Mouse (Mus musculus): ENCODE measurements around the gene S100g. TPM values are rescaled to one million over a fixed set of nuclear protein-coding genes. Genes with fewer than 3 reads are reported as not detected.
A peak's percentile ranks its signal among the peaks of the same experiment; 100 is the strongest.

Gene S100g
- polyA plus RNA-seq, 1 experiment = 1.4 TPM

DNA sequence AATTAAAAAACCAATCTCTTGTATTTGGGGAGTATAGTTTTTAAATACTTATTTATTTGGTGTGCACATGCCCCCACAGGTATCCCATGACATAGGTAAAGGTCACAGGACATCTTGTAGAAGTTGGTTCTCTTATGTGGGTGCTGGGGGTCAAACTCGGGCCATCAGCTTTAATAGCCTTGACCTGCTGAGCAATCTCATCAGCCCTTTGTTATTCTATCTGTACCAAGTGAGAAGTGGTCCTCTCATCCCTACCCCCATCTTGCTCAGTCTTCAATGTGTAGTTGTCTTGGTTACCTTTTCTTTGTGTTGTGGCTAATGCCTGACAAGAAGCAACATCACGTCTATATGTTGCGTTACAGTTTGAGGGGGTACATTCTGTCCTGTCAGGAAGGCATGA lies 6.5 kb downstream of the S100g start:
- WGBS = 96% methylated on average over 3 of the region's 3 CpGs
- no peak overlapping the region for H3K4me3 ChIP-seq (ENCODE audit: control insufficient read depth, insufficient read depth, low read length)
- no peaks in the 10 kb centered on the region for H3K27me3 ChIP-seq (ENCODE audit: control insufficient read depth, insufficient read depth, low read length)
- TF ChIP-seq CTCF (IDR thresholded peaks at IDR 0.05; ENCODE audit: borderline replicate concordance, control insufficient read depth, extremely low read depth, insufficient read depth, low read length, poor library complexity) (no peak), POLR2A (IDR thresholded peaks at IDR 0.05; ENCODE audit: control insufficient read depth, extremely low read depth, insufficient read depth, low read length, poor library complexity) (no peak)
- DNase-seq = no peak
- no peak overlapping the region for H3K27ac ChIP-seq (ENCODE audit: control insufficient read depth, insufficient read depth, low read length)
- H3K36me3 ChIP-seq (ENCODE audit: control insufficient read depth, insufficient read depth, low read length) = no peaks in the 10 kb centered on the region
- H3K4me1 ChIP-seq (replicated peaks; ENCODE audit: control insufficient read depth, insufficient read depth, low read length) = no peaks in the 10 kb centered on the region

DNA sequence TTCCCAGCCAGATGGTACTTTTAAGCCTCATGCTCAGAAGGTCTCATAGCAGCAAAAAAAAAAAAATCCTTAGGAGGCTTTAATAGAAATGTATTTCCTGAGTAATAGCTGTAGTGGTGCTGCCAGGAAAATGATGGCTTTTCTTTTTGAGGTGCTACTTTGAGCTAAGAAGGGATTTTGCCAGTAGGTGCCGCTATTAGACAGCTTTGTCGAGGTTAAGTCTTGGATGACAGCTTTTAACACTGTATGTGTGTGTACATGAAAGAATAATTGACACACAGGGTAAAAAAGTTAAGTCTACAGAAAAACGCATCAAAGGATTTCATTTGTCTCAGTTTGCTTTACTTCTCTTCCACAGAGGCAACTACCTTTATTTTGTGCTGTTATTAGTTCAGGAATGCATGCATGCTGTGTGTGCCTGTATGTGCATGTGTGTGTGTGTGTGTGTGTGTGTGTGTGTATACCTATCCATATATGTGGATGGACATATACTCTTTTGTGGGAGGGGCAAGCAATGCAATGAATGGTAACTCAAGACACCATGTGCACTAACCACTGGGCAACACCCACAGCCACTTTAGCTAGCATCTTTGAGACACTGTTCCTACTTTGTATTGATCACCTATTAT lies 14.5 kb downstream of the S100g start:
- Histone ChIP-seq H3K4me3 (ENCODE audit: control insufficient read depth, insufficient read depth, low read length) (no peak overlapping the region), H3K4me1 (replicated peaks; ENCODE audit: control insufficient read depth, insufficient read depth, low read length) (no peaks in the 10 kb centered on the region), H3K27ac (ENCODE audit: control insufficient read depth, insufficient read depth, low read length) (no peak overlapping the region), H3K27me3 (ENCODE audit: control insufficient read depth, insufficient read depth, low read length) (no peaks in the 10 kb centered on the region), H3K36me3 (ENCODE audit: control insufficient read depth, insufficient read depth, low read length) (no peaks in the 10 kb centered on the region)
- WGBS = 49% methylated on average over 3 of the region's 3 CpGs
- TF ChIP-seq CTCF (IDR thresholded peaks at IDR 0.05; ENCODE audit: borderline replicate concordance, control insufficient read depth, extremely low read depth, insufficient read depth, low read length, poor library complexity) (no peak), POLR2A (IDR thresholded peaks at IDR 0.05; ENCODE audit: control insufficient read depth, extremely low read depth, insufficient read depth, low read length, poor library complexity) (no peak)
- peak; percentile 18 for DNase-seq

DNA sequence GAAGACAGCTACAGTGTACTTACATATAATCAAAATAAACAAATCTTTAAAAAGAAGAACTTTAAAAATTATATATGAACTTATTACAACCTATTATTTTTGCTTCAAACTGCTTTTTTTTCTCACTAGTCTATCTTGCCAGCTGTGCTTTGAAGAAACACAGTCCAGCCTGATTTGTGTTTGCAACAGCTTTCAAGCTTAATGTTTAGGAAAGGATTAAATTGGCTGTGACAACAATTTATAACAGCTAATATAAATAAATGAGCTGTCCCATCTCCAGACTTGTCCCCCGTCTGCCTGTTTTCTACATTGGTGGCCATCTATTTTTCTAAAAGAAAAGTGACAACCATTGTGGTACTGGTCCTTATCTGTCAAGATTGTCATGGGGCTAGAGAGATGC lies 22.4 kb downstream of the S100g start:
- WGBS = 94% methylated on average over 1 of the region's 1 CpGs
- no peaks in the 10 kb centered on the region for H3K4me1 ChIP-seq (replicated peaks; ENCODE audit: control insufficient read depth, insufficient read depth, low read length)

DNA sequence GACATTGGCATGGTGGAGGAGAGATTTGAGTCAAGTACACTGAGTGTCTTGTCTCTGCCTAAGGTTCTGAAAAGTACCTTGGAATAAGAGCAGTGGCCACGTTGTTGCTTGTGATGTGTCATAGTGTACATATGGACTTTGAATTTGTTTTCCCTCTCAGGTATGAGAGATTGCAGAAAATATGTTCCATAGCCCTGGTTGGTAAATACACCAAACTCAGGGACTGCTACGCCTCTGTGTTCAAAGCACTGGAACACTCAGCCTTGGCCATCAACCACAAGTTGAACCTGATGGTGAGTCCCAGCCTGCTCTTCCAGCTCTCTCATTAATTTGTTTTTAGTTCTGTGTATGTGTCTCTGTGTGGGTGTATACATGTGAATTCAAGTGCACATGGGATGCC lies 32.9 kb downstream of the S100g start:
- Histone ChIP-seq H3K4me1 (replicated peaks; ENCODE audit: control insufficient read depth, insufficient read depth, low read length) (no peaks in the 10 kb centered on the region), H3K27me3 (ENCODE audit: control insufficient read depth, insufficient read depth, low read length) (no peaks in the 10 kb centered on the region), H3K36me3 (ENCODE audit: control insufficient read depth, insufficient read depth, low read length) (0 out of 2 replicates have a peak, but pooled peaks cover 6% of the 10 kb centered on the region), H3K4me3 (ENCODE audit: control insufficient read depth, insufficient read depth, low read length) (no peak overlapping the region), H3K27ac (ENCODE audit: control insufficient read depth, insufficient read depth, low read length) (no peak overlapping the region)
- TF ChIP-seq POLR2A (IDR thresholded peaks at IDR 0.05; ENCODE audit: control insufficient read depth, extremely low read depth, insufficient read depth, low read length, poor library complexity) = no peak
- TF ChIP-seq CTCF (IDR thresholded peaks at IDR 0.05; ENCODE audit: borderline replicate concordance, control insufficient read depth, extremely low read depth, insufficient read depth, low read length, poor library complexity) = no peak
- WGBS = 100% methylated on average over 2 of the region's 2 CpGs
- DNase-seq = no peak

More for the DNA sequence above, 22.4 kb downstream of the S100g start:
- no peak for DNase-seq
- H3K27ac ChIP-seq (ENCODE audit: control insufficient read depth, insufficient read depth, low read length) = no peak overlapping the region
- H3K4me3 ChIP-seq (ENCODE audit: control insufficient read depth, insufficient read depth, low read length) = no peak overlapping the region
- 0 out of 2 replicates have a peak, but pooled peaks cover 4% of the 10 kb centered on the region for H3K36me3 ChIP-seq (ENCODE audit: control insufficient read depth, insufficient read depth, low read length)
- H3K27me3 ChIP-seq (ENCODE audit: control insufficient read depth, insufficient read depth, low read length) = no peaks in the 10 kb centered on the region
- no peak for TF ChIP-seq CTCF (IDR thresholded peaks at IDR 0.05; ENCODE audit: borderline replicate concordance, control insufficient read depth, extremely low read depth, insufficient read depth, low read length, poor library complexity)
- TF ChIP-seq POLR2A (IDR thresholded peaks at IDR 0.05; ENCODE audit: control insufficient read depth, extremely low read depth, insufficient read depth, low read length, poor library complexity) = no peak

DNA sequence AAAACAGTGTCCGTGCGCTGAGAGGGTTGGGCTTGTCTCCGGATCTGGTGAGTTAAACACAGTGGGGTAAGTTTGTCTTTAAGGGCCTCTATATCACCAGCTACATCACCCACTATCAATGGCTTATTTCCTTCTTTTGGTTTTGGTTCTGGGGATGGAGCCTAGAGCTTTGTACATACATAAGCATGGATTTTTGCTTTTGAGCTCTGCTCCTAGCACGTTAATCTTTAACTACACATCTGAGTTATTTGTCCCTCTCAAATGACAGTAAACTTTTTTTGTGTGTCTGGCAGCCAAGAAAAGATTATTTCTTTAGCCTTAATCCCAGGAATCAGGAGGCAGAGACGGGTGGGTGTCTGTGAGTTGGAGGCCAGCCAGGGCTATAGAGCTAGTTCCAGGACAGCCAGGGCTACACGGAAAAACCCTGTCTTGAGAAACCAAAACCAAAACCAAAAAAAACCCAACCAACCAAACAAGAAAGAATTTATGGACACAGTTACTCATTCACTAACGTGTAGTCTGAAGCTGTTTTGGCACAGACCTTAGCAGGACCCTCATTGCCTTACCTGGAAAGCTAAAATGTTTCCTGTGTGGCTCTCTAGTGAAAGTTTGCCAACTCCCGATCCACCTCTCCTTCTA lies 42.8 kb downstream of the S100g start:
- H3K4me1 ChIP-seq (replicated peaks; ENCODE audit: control insufficient read depth, insufficient read depth, low read length) = no peaks in the 10 kb centered on the region
- no peak for TF ChIP-seq POLR2A (IDR thresholded peaks at IDR 0.05; ENCODE audit: control insufficient read depth, extremely low read depth, insufficient read depth, low read length, poor library complexity)
- no peak for TF ChIP-seq CTCF (IDR thresholded peaks at IDR 0.05; ENCODE audit: borderline replicate concordance, control insufficient read depth, extremely low read depth, insufficient read depth, low read length, poor library complexity)

DNA sequence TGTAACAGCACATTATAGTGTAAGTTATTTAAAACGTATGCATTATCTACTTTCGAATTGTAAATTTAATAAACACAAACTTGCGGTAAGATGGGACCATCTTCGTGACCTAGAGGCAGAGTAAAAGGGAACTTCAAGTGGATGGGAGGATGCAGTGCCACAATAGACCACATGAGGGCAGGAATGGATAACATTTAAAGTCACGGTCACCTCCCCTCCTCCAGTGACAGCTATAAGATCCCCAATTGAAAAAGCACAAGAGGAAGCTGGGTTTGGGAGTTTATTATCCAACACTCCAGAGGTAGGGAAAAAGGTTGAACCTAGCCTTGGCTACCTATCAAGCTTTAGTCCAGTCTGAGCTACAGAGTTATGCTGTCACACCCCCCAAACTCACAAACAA lies 48.7 kb downstream of the S100g start:
- DNase-seq = peak; percentile 56
- H3K27ac ChIP-seq (ENCODE audit: control insufficient read depth, insufficient read depth, low read length) = no peak overlapping the region
- H3K27me3 ChIP-seq (ENCODE audit: control insufficient read depth, insufficient read depth, low read length) = no peaks in the 10 kb centered on the region
- peaks cover 9% of the 10 kb centered on the region for H3K36me3 ChIP-seq (ENCODE audit: control insufficient read depth, insufficient read depth, low read length)
- WGBS = 23% methylated on average over 5 of the region's 5 CpGs
- TF ChIP-seq POLR2A (IDR thresholded peaks at IDR 0.05; ENCODE audit: control insufficient read depth, extremely low read depth, insufficient read depth, low read length, poor library complexity) (no peak), CTCF (IDR thresholded peaks at IDR 0.05; ENCODE audit: borderline replicate concordance, control insufficient read depth, extremely low read depth, insufficient read depth, low read length, poor library complexity) (no peak)
- no peaks in the 10 kb centered on the region for H3K4me1 ChIP-seq (replicated peaks; ENCODE audit: control insufficient read depth, insufficient read depth, low read length)
- H3K4me3 ChIP-seq (ENCODE audit: control insufficient read depth, insufficient read depth, low read length) = no peak overlapping the region

More for the DNA sequence above, 42.8 kb downstream of the S100g start:
- Histone ChIP-seq H3K36me3 (ENCODE audit: control insufficient read depth, insufficient read depth, low read length) (peaks cover 4% of the 10 kb centered on the region; the same call in 1 of the 2 replicates), H3K27ac (ENCODE audit: control insufficient read depth, insufficient read depth, low read length) (no peak overlapping the region), H3K4me3 (ENCODE audit: control insufficient read depth, insufficient read depth, low read length) (no peak overlapping the region), H3K27me3 (ENCODE audit: control insufficient read depth, insufficient read depth, low read length) (no peaks in the 10 kb centered on the region)
- 93% methylated on average over 8 of the region's 8 CpGs for WGBS
- DNase-seq = no peak
